In the genomic region with DNA sequence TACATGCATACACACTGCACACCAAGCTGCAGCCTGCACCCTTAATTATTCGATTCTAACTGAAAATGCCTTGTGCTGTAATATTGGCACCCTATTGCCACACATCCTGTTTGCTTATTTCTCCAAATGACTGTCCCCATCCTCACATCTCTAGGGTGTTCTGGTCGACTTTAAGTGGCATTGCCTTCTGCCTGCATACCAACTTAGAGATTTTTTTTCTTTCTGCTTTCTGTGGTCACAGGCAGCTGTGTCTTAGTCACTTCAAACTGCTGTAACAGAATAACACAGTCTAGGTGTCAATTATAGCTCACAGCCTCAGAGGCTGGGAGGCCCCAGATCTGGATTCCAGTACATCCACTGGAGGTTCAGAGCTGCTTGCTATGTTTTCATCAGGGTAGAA, we compare ENCODE assay signal across 24 mouse cellular contexts. TPM values are rescaled to one million over a fixed set of nuclear protein-coding genes. Genes with fewer than 3 reads are reported as not detected.
DNase-seq lines count a peak whose midpoint lies in the region; ATAC-seq lines count a peak whose summit lies in the region.
"Had no signal": no experiment of that assay in that cellular context is flagged by ENCODE, and none has a peak within 500 bp of the region (broad histone marks: within the 10 kb centered on the region; RNA-seq: fewer than 3 reads in every experiment).

No protein-coding gene starts in this region.

- DNase-seq in 3T3-L1 (ENCODE audit: low read depth, low spot score), result peak; percentile 56
- no peak for DNase-seq in spleen, adult 18-20 months
- DNase-seq in midbrain, embryonic 11.5 days (ENCODE audit: low spot score, missing footprints), result no peak
- DNase-seq in left cerebral cortex, postnatal 14 days (ENCODE audit: low spot score in 2 of 2), result no peak
- DNase-seq in cerebellum, postnatal 4 days (ENCODE audit: low spot score in 2 of 2), result no peak
- DNase-seq: adrenal gland, adult 8-10 months; cerebellum, adult 11 months; heart, postnatal 14 days; kidney, adult 9 months; kidney, postnatal 25 days; right cerebral cortex, postnatal 4 days; thymus, postnatal 14 days had no signal

- no peak overlapping the region for H3K4me3 ChIP-seq in brown adipose tissue, adult 24 weeks (ENCODE audit: insufficient read depth, low read depth, low read length)
- no peak overlapping the region for H3K4me3 ChIP-seq in macrophage (ENCODE audit: inconsistent target)
- no peak overlapping the region for H3K4me3 ChIP-seq in midbrain, embryonic 11.5 days (ENCODE audit: low read depth, low read length)
- H3K4me3 ChIP-seq: embryonic facial prominence, embryonic 13.5 days; heart, embryonic 12.5 days; hindbrain, embryonic 12.5 days; limb, embryonic 13.5 days; liver, embryonic 15.5 days; megakaryocyte, embryonic 14.5 days; neural tube, embryonic 12.5 days had no signal

- intact Hi-C loops in left cerebral cortex, postnatal 14 days (cut with DNase I), result no loop called here

- peak; percentile 53 for ATAC-seq in CD4-positive, CD25-positive, alpha-beta regulatory T cell, adult 4 months
- no peak for ATAC-seq in midbrain, embryonic 11.5 days (ENCODE audit: low FRiP score)
- ATAC-seq: forebrain, embryonic 16.5 days had no signal

- H3K36me3 ChIP-seq in macrophage (ENCODE audit: inconsistent target), result peaks cover 26% of the 10 kb centered on the region
- H3K36me3 ChIP-seq in midbrain, embryonic 11.5 days (ENCODE audit: control insufficient read depth, insufficient read depth, low read length), result no peaks in the 10 kb centered on the region
- H3K36me3 ChIP-seq: embryonic facial prominence, embryonic 13.5 days; heart, embryonic 12.5 days; hindbrain, embryonic 12.5 days; limb, embryonic 13.5 days; liver, embryonic 15.5 days; neural tube, embryonic 12.5 days had no signal

- 5% methylated on average over 2 of the region's 2 CpGs for WGBS in macrophage (ENCODE audit: missing documents)
- WGBS in midbrain, embryonic 11.5 days, result 64% methylated on average over 2 of the region's 2 CpGs

- 0 out of 2 replicates have a peak overlapping the region, but pooled peaks have one; percentile 6 for H3K27ac ChIP-seq in brown adipose tissue, adult 24 weeks (replicated peaks; ENCODE audit: low read depth, low read length)
- peak overlapping the region; percentile 35 for H3K27ac ChIP-seq in macrophage
- H3K27ac ChIP-seq in midbrain, embryonic 11.5 days (ENCODE audit: low read depth, low read length), result no peak overlapping the region
- H3K27ac ChIP-seq: embryonic facial prominence, embryonic 13.5 days; hindbrain, embryonic 12.5 days; limb, embryonic 13.5 days; liver, embryonic 15.5 days; neural tube, embryonic 12.5 days; stomach, postnatal 0 days had no signal

- no peak overlapping the region for H3K9ac ChIP-seq in midbrain, embryonic 11.5 days (ENCODE audit: low read length)
- H3K9ac ChIP-seq: embryonic facial prominence, embryonic 13.5 days; heart, embryonic 12.5 days; hindbrain, embryonic 12.5 days; limb, embryonic 13.5 days; liver, embryonic 15.5 days; neural tube, embryonic 12.5 days had no signal

- no peak overlapping the region for H3K4me2 ChIP-seq in midbrain, embryonic 11.5 days
- H3K4me2 ChIP-seq: embryonic facial prominence, embryonic 13.5 days; heart, embryonic 12.5 days; hindbrain, embryonic 12.5 days; limb, embryonic 13.5 days; liver, embryonic 15.5 days; neural tube, embryonic 12.5 days had no signal

- H3K9me3 ChIP-seq in midbrain, embryonic 11.5 days (ENCODE audit: control insufficient read depth, low read length), result no peaks in the 10 kb centered on the region
- H3K9me3 ChIP-seq: embryonic facial prominence, embryonic 13.5 days; heart, embryonic 12.5 days; hindbrain, embryonic 12.5 days; limb, embryonic 13.5 days; liver, embryonic 15.5 days; neural tube, embryonic 12.5 days had no signal

- H3K79me2 ChIP-seq in macrophage (ENCODE audit: inconsistent target), result peaks cover 63% of the 10 kb centered on the region; the same call in 1 of the 2 replicates

- H3K27me3 ChIP-seq in midbrain, embryonic 11.5 days (ENCODE audit: control insufficient read depth, insufficient read depth, low read length), result no peaks in the 10 kb centered on the region
- H3K27me3 ChIP-seq: embryonic facial prominence, embryonic 13.5 days; heart, embryonic 12.5 days; hindbrain, embryonic 12.5 days; limb, embryonic 13.5 days; liver, embryonic 15.5 days; neural tube, embryonic 12.5 days had no signal

- H3K4me1 ChIP-seq in brown adipose tissue, adult 24 weeks (ENCODE audit: control insufficient read depth, insufficient read depth, insufficient read length, low read length), result no peaks in the 10 kb centered on the region; the same call in 1 of the 2 replicates
- no peaks in the 10 kb centered on the region for H3K4me1 ChIP-seq in midbrain, embryonic 11.5 days (ENCODE audit: control insufficient read depth, insufficient read depth, low read length)
- H3K4me1 ChIP-seq: embryonic facial prominence, embryonic 13.5 days; heart, embryonic 12.5 days; hindbrain, embryonic 12.5 days; limb, embryonic 13.5 days; liver, embryonic 15.5 days; neural tube, embryonic 12.5 days had no signal

RNA-seq across cellular contexts. Expression of gene Nlrc5, which starts 24.4 kb away (rescaled TPM):
- 100 to 1,000 TPM; 186 to 214 TPM for polyA plus RNA-seq in CD4-positive, CD25-positive, alpha-beta regulatory T cell, adult 4 months (2017; shearing (Covaris generic))
- 5.0 and 7.6 TPM in 2 replicates for polyA plus RNA-seq in brown adipose tissue, adult 24 weeks (2012; ENCODE audit: insufficient read depth, insufficient read length, missing spikeins)
- total RNA-seq in macrophage (2018; cell fraction: chromatin; rRNA removed), result 1,000 to 10,000 TPM in 12 of 26 experiments, 100 to 1,000 TPM in 14; 325 to 1,572 (median 997) TPM
- 100 to 1,000 TPM in 7 of 26 experiments, 10 to 100 TPM in 19; 29.3 to 146 (median 56.2) TPM for total RNA-seq in macrophage (2018; cell fraction: cytosol; rRNA removed)
- 100 to 1,000 TPM; 178 to 905 (median 451) TPM for total RNA-seq in macrophage (2018; cell fraction: nucleus; rRNA removed)
- 28.0 to 62.9 TPM (median 33.5 TPM) in 3 replicates for polyA plus RNA-seq in macrophage (2018)
- polyA plus RNA-seq in midbrain, embryonic 11.5 days (2014; fragmentation: Nextera tagmentation; extraction: Ambion mirVana), result 0.23 TPM in 1 of 2 replicates, not detected in the other
- under 1 TPM; 0.24 to 0.30 TPM for total RNA-seq in left cerebral cortex, postnatal 14 days (2021)
